Mouse (Mus musculus): ENCODE data around the gene Ttc5. TPM values are rescaled to one million over a fixed set of nuclear protein-coding genes. Genes with fewer than 3 reads are reported as not detected.

Ttc5 gene
- 10 to 100 TPM; 29.5 to 35.8 TPM for total RNA-seq (2023)

GRCm38 (mm10) chr14:50785251-50785637, at the start of gene Ttc5:
Gene Ttc5 (minus strand): TSS chr14:50785519.

GRCm38 (mm10) chr14:50807487-50808072, 22.3 kb upstream of the Ttc5 start, which contains the start of the genes Ccnb1ip1 and Parp2:
Gene Ccnb1ip1 (minus strand): TSS chr14:50807732.
Gene Parp2 (plus strand): TSS chr14:50807841.

GRCm38 (mm10) chr14:50744994-50745393, 40.3 kb downstream of the Ttc5 start, which contains the start of gene Olfr749:
Gene Olfr749 (minus strand): TSS chr14:50745094.

Other genes with a start within 250 kb of the Ttc5 start
- gene Olfr744, start 170.6 kb downstream of the Ttc5 start, total RNA-seq (2023): not detected
- gene Olfr745, start 146.1 kb downstream of the Ttc5 start, total RNA-seq (2023): not detected
- gene Olfr746, start 138.4 kb downstream of the Ttc5 start, total RNA-seq (2023): not detected
- gene Olfr747, start 92.3 kb downstream of the Ttc5 start, total RNA-seq (2023): not detected
- gene Olfr748, start 78.1 kb downstream of the Ttc5 start, total RNA-seq (2023): not detected
- gene Olfr749, start 40.4 kb downstream of the Ttc5 start, total RNA-seq (2023): not detected
- gene Ccnb1ip1, start 22.2 kb upstream of the Ttc5 start, total RNA-seq (2023): not detected
- 10 to 100 TPM; 24.8 to 32.1 TPM for gene Parp2, start 22.3 kb upstream of the Ttc5 start, total RNA-seq (2023)
- 10 to 100 TPM; 44.4 to 66.7 TPM for gene Tep1, start 85.0 kb upstream of the Ttc5 start, total RNA-seq (2023)
- gene Klhl33, start 112.0 kb upstream of the Ttc5 start, total RNA-seq (2023): under 1 TPM in 1 of 2 experiments, not detected in 1; 0.33 TPM
- 10 to 100 TPM; 19.2 to 25.5 TPM for gene Osgep, start 139.4 kb upstream of the Ttc5 start, total RNA-seq (2023)
- gene Apex1, start 139.4 kb upstream of the Ttc5 start, total RNA-seq (2023): 10 to 100 TPM; 18.4 to 22.9 TPM
- 10 to 100 TPM; 54.5 to 86.3 TPM for gene Pip4p1, start 145.3 kb upstream of the Ttc5 start, total RNA-seq (2023)
- 10 to 100 TPM; 65.2 to 70.9 TPM for gene Pnp, start 145.6 kb upstream of the Ttc5 start, total RNA-seq (2023)
- 10 to 100 TPM; 67.9 to 80.1 TPM for gene Gm49342, start 159.0 kb upstream of the Ttc5 start, total RNA-seq (2023)
- 1 to 10 TPM; 5.8 to 7.4 TPM for gene Pnp2, start 170.5 kb upstream of the Ttc5 start, total RNA-seq (2023)
- gene Rnase10, start 222.2 kb upstream of the Ttc5 start, total RNA-seq (2023): under 1 TPM in 1 of 2 experiments, not detected in 1; 0.22 TPM

Measured in neutrophil, adult 59 days (primary cell).